Mouse (Mus musculus): ENCODE data around the gene Serpine2. TPM values are rescaled to one million over a fixed set of nuclear protein-coding genes. Genes with fewer than 3 reads are reported as not detected.

Serpine2 gene
- polyA plus RNA-seq, 1 experiment from 2014 or later: 143 TPM

- Histone ChIP-seq H3K4me1 (no peaks in the 10 kb centered on the region), H3K36me3 (no peaks in the 10 kb centered on the region), H3K4me3 (no peak overlapping the region), H3K9me3 (replicated peaks) (no peaks in the 10 kb centered on the region), H3K27ac (no peak overlapping the region), H3K27me3 (ENCODE audit: low read depth, poor library complexity, severe bottlenecking) (no peaks in the 10 kb centered on the region)
- no peak for DNase-seq (ENCODE audit: low spot score)
- 82% methylated on average over 5 of the region's 5 CpGs for WGBS
Measured at GRCm38 (mm10) chr1:79751186-79751585, 109.8 kb downstream of the Serpine2 start.

- no peak for DNase-seq (ENCODE audit: low spot score)
- Histone ChIP-seq H3K4me3 (no peak overlapping the region), H3K27ac (no peak overlapping the region), H3K27me3 (ENCODE audit: low read depth, poor library complexity, severe bottlenecking) (no peaks in the 10 kb centered on the region), H3K36me3 (no peaks in the 10 kb centered on the region), H3K9me3 (replicated peaks) (no peaks in the 10 kb centered on the region), H3K4me1 (no peaks in the 10 kb centered on the region)
- WGBS: 93% methylated on average over 4 of the region's 4 CpGs
Measured at GRCm38 (mm10) chr1:79746056-79746455, 114.9 kb downstream of the Serpine2 start.

Other genes with a start within 250 kb of the Serpine2 start
- 0.33 and 0.99 TPM in 2 replicates for gene Ap1s3, start 189.2 kb downstream of the Serpine2 start, polyA plus RNA-seq (2016; fragmentation: Nextera tagmentation; extraction: Ambion mirVana)
- 57.9 and 64.1 TPM in 2 replicates for gene Mrpl44, start 85.2 kb downstream of the Serpine2 start, polyA plus RNA-seq (2016; fragmentation: Nextera tagmentation; extraction: Ambion mirVana)
- gene Wdfy1, start 85.0 kb downstream of the Serpine2 start, polyA plus RNA-seq (2016; fragmentation: Nextera tagmentation; extraction: Ambion mirVana): 25.7 and 30.6 TPM in 2 replicates